ENCODE assay signal across 8 mouse cellular contexts in the genomic region with DNA sequence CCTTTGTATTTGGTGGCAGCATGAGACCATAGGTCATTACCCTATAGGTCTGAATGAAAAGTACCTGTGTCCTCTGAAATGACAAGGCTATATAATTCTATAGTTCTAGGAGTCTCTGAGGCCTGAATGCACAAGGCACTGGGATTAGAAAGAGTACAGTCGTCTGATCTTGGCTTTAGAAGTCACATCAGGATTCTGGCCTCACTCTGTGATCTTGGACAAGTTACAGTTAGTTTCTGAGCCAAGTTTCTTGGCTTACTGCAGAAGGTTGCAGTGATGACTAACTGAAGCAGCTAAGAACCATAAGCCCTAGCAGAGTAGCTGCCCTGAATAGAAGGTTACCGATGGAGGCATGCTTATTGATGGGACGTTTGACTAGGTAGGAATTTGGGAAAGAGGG. TPM values are rescaled to one million over a fixed set of nuclear protein-coding genes. Genes with fewer than 3 reads are reported as not detected.
DNase-seq lines count a peak whose midpoint lies in the region; ATAC-seq lines count a peak whose summit lies in the region.

No protein-coding gene starts in this region.

- no peak for ATAC-seq in neural tube, embryonic 11.5 days (ENCODE audit: insufficient read depth, low FRiP score, low TSS enrichment)
- no peak for ATAC-seq in intestine, embryonic 14.5 days (replicated peaks; ENCODE audit: low FRiP score, low TSS enrichment, low read depth)

- H3K4me3 ChIP-seq in neural tube, embryonic 11.5 days (ENCODE audit: low read depth, low read length): peak overlapping the region; percentile 62
- peak overlapping the region; percentile 74 for H3K4me3 ChIP-seq in intestine, embryonic 14.5 days (ENCODE audit: low read depth, low read length)
- peak overlapping the region; percentile 76 for H3K4me3 ChIP-seq in macrophage (ENCODE audit: inconsistent target)

- DNase-seq in neural tube, embryonic 11.5 days (ENCODE audit: low spot score): no peak
- DNase-seq in neural tube, embryonic 10.5 days (ENCODE audit: extremely low spot score, low spot score): no peak
- DNase-seq in fibroblast of lung, adult 2 months (ENCODE audit: low read depth): peak; percentile 67
- DNase-seq in intestine, embryonic 14.5 days (ENCODE audit: low spot score): no peak
- DNase-seq in T-cell, adult 2 months (ENCODE audit: low spot score): no peak
- DNase-seq in gastrocnemius, postnatal 25 days: no peak
- DNase-seq in thymus, postnatal 10 days (ENCODE audit: low spot score in 2 of 2): no peak

- peak overlapping the region; percentile 66 for H3K4me2 ChIP-seq in neural tube, embryonic 11.5 days (ENCODE audit: low read depth)
- peak overlapping the region; percentile 72 for H3K4me2 ChIP-seq in intestine, embryonic 14.5 days (ENCODE audit: low read length)

- H3K27me3 ChIP-seq in neural tube, embryonic 11.5 days (ENCODE audit: control insufficient read depth, insufficient read depth, low read length): no peaks in the 10 kb centered on the region
- H3K27me3 ChIP-seq in intestine, embryonic 14.5 days (replicated peaks; ENCODE audit: control insufficient read depth, insufficient read depth, low read length): no peaks in the 10 kb centered on the region

- H3K36me3 ChIP-seq in neural tube, embryonic 11.5 days (ENCODE audit: control insufficient read depth, insufficient read depth, low read length): no peaks in the 10 kb centered on the region
- H3K36me3 ChIP-seq in intestine, embryonic 14.5 days (ENCODE audit: control insufficient read depth, insufficient read depth, low read length): no peaks in the 10 kb centered on the region; the same call in 1 of the 2 replicates
- no peaks in the 10 kb centered on the region for H3K36me3 ChIP-seq in macrophage (ENCODE audit: inconsistent target)

- H3K9me3 ChIP-seq in neural tube, embryonic 11.5 days (ENCODE audit: control insufficient read depth, low read length): no peaks in the 10 kb centered on the region
- H3K9me3 ChIP-seq in intestine, embryonic 14.5 days (ENCODE audit: control insufficient read depth, low read length): no peaks in the 10 kb centered on the region

- peaks cover 57% of the 10 kb centered on the region for H3K79me2 ChIP-seq in macrophage (ENCODE audit: inconsistent target)

- no peak overlapping the region for H3K9ac ChIP-seq in neural tube, embryonic 11.5 days (ENCODE audit: low read length)
- H3K9ac ChIP-seq in intestine, embryonic 14.5 days (ENCODE audit: low read length): no peak overlapping the region

- H3K4me1 ChIP-seq in neural tube, embryonic 11.5 days (ENCODE audit: control insufficient read depth, insufficient read depth, low read length): peaks cover 9% of the 10 kb centered on the region; the same call in 1 of the 2 replicates
- peaks cover 11% of the 10 kb centered on the region; the same call in 1 of the 2 replicates for H3K4me1 ChIP-seq in intestine, embryonic 14.5 days (replicated peaks; ENCODE audit: control insufficient read depth, insufficient read depth, low read length)

- H3K27ac ChIP-seq in neural tube, embryonic 11.5 days (ENCODE audit: low read depth, low read length): no peak overlapping the region
- 0 out of 2 replicates have a peak overlapping the region, but pooled peaks have one; percentile 57 for H3K27ac ChIP-seq in intestine, embryonic 14.5 days (ENCODE audit: low read depth)
- H3K27ac ChIP-seq in macrophage: peak overlapping the region; percentile 95

- 45% methylated on average over 3 of the region's 3 CpGs for WGBS in neural tube, embryonic 11.5 days
- 44% methylated on average over 3 of the region's 3 CpGs for WGBS in intestine, embryonic 14.5 days
- WGBS in macrophage (ENCODE audit: missing documents): 14% methylated on average over 3 of the region's 3 CpGs

RNA-seq across cellular contexts. Expression of a gene that starts 1.8 kb away (rescaled TPM):
- 18.4 and 20.1 TPM in 2 replicates for polyA plus RNA-seq in neural tube, embryonic 11.5 days (2014; fragmentation: Nextera tagmentation; extraction: Ambion mirVana)
- 20.5 and 23.6 TPM in 2 replicates for polyA plus RNA-seq in intestine, embryonic 14.5 days (2014; fragmentation: Nextera tagmentation; extraction: Ambion mirVana)
- 10 to 100 TPM; 13.1 to 93.7 (median 67.0) TPM for total RNA-seq in macrophage (2018; cell fraction: chromatin; rRNA removed)
- 100 to 1,000 TPM in 11 of 26 experiments, 10 to 100 TPM in 15; 59.1 to 138 (median 90.6) TPM for total RNA-seq in macrophage (2018; cell fraction: cytosol; rRNA removed)
- 100 to 1,000 TPM in 6 of 26 experiments, 10 to 100 TPM in 20; 28.4 to 147 (median 90.0) TPM for total RNA-seq in macrophage (2018; cell fraction: nucleus; rRNA removed)
- polyA plus RNA-seq in macrophage (2018): 48.9 to 131 TPM (median 120 TPM) in 3 replicates
- 1 to 10 TPM; 3.7 to 6.6 TPM for total RNA-seq in gastrocnemius, postnatal 25 days (2021)

RNA-seq across cellular contexts. Expression of a gene that starts 2.0 kb away (rescaled TPM):
- polyA plus RNA-seq in neural tube, embryonic 11.5 days (2014; fragmentation: Nextera tagmentation; extraction: Ambion mirVana): 20.6 and 22.4 TPM in 2 replicates
- polyA plus RNA-seq in intestine, embryonic 14.5 days (2014; fragmentation: Nextera tagmentation; extraction: Ambion mirVana): 12.7 and 14.5 TPM in 2 replicates
- 1 to 10 TPM in 24 of 26 experiments, under 1 TPM in 2; 0.42 to 5.3 (median 2.6) TPM for total RNA-seq in macrophage (2018; cell fraction: chromatin; rRNA removed)
- 1 to 10 TPM; 1.3 to 3.3 (median 2.3) TPM for total RNA-seq in macrophage (2018; cell fraction: cytosol; rRNA removed)
- total RNA-seq in macrophage (2018; cell fraction: nucleus; rRNA removed): 1 to 10 TPM; 1.0 to 6.3 (median 2.3) TPM
- 0.74 to 3.9 TPM (median 2.4 TPM) in 3 replicates for polyA plus RNA-seq in macrophage (2018)
- under 1 TPM in 1 of 2 experiments, not detected in 1; 0.24 TPM for total RNA-seq in gastrocnemius, postnatal 25 days (2021)
